Mouse (Mus musculus) embryonic facial prominence, embryonic 15.5 days (tissue): Measurements from ENCODE around the gene Serpina12. TPM values are rescaled to one million over a fixed set of nuclear protein-coding genes. Genes with fewer than 3 reads are reported as not detected.

ENCODE experiments used
- ATAC-seq: fragments of 200-750 bp; cut with Nextera tagmentation; 2 replicates; pipeline ENCODE4 v1.8.0; 2017; ENCODE audit warnings: low read depth, moderate TSS enrichment; ENCODE audit not compliant: insufficient number of reproducible peaks, low FRiP score, low TSS enrichment
- H3K27ac ChIP-seq: fragments of 300-500 bp; sonication (generic); replicated peaks from 2 replicates; pipeline ENCODE4 v1.5.1; 2015; ENCODE audit warnings: mild to moderate bottlenecking, inconsistent platforms
- H3K27me3 ChIP-seq: fragments of 300-500 bp; sonication (generic); 2 replicates; pipeline ENCODE4 v1.6.1; 2015; ENCODE audit warnings: inconsistent platforms
- H3K36me3 ChIP-seq: fragments of 300-500 bp; sonication (generic); 2 replicates; pipeline ENCODE4 v1.6.1; 2015; ENCODE audit warnings: mild to moderate bottlenecking, inconsistent platforms
- H3K4me1 ChIP-seq: fragments of 300-500 bp; sonication (generic); 2 replicates; pipeline ENCODE4 v1.6.1; 2015; ENCODE audit warnings: inconsistent platforms
- H3K4me2 ChIP-seq: fragments of 300-500 bp; sonication (generic); replicated peaks from 2 replicates; pipeline ENCODE4 v1.6.1; 2015; ENCODE audit warnings: mild to moderate bottlenecking, inconsistent platforms
- H3K4me3 ChIP-seq: fragments of 300-500 bp; sonication (generic); replicated peaks from 2 replicates; pipeline ENCODE4 v1.5.1; 2015; ENCODE audit warnings: mild to moderate bottlenecking, inconsistent platforms
- H3K9ac ChIP-seq: fragments of 300-500 bp; sonication (generic); 2 replicates; pipeline ENCODE4 v1.6.1; 2015; ENCODE audit warnings: inconsistent platforms
- H3K9me3 ChIP-seq: fragments of 300-500 bp; sonication (generic); replicated peaks from 2 replicates; pipeline ENCODE4 v1.6.1; 2016; ENCODE audit warnings: inconsistent platforms
- WGBS: fragments of 180-500 bp; shearing (Covaris S2); methylation state at CpG from one replicate; pipeline ENCODE4 v1.1.7; 2015; 5-methylcytosine and 5-hydroxymethylcytosine counted together
- polyA plus RNA-seq: library from polyadenylated mRNA; unstranded; fragments of >200 nt; fragmentation: Nextera tagmentation; extraction: Ambion mirVana; gene quantifications from 2 replicates; pipeline ENCODE4 v1.2.1, GENCODE M21; 2015

Serpina12 gene
- polyA plus RNA-seq, 1 experiment from 2014 or later: 0.16 TPM

DNA sequence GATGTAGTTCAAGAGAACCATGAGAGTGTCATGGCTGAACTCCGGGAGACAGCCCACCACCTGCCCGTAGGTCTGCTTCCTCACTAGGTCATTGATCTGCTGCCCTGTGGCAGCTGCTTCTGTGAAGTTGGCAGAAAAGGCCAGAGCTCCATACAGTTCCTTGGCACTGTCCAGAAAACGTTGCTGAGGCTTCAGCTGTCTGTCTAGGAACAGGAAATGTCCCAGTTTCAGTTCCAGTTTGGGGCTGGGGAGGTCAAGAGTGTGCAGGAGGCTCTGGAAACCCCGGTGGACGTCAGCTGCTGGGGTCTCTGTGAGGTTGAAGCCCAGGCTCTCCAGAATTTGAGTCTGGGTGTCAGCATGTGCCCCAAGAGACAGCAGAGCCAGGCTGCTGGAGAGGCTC lies 58.4 kb downstream of the Serpina12 start:
- H3K36me3 ChIP-seq: no peaks in the 10 kb centered on the region
- WGBS: 69% methylated on average over 5 of the region's 5 CpGs
- no peaks in the 10 kb centered on the region for H3K4me1 ChIP-seq
- no peaks in the 10 kb centered on the region for H3K9me3 ChIP-seq
- H3K4me2 ChIP-seq: no peak overlapping the region
- H3K9ac ChIP-seq: no peak overlapping the region
- no peak overlapping the region for H3K27ac ChIP-seq
- H3K27me3 ChIP-seq: no peaks in the 10 kb centered on the region
- no peak overlapping the region for H3K4me3 ChIP-seq
- no peak for ATAC-seq

DNA sequence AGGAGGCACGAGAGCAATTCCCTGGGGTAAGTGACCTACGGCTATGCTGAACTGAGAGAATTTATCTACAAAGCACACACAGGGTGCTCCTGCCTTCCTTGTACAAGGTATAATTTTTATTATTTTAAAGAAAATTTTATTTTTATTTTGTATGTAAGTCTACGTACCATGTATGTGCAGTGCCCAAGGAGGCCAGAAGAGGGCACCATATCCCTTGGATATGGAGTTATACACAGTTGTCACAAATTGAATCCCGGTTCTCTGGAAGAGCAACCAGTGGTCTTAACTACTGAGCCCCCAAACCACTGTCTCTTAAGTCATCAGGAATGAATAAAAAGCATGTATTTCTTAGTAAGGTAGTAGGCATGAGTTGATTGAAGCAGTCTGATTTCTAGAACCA lies 59.3 kb downstream of the Serpina12 start:
- Histone ChIP-seq H3K36me3 (no peaks in the 10 kb centered on the region), H3K4me1 (no peaks in the 10 kb centered on the region), H3K27me3 (no peaks in the 10 kb centered on the region), H3K4me3 (no peak overlapping the region), H3K4me2 (no peak overlapping the region), H3K27ac (no peak overlapping the region), H3K9ac (no peak overlapping the region), H3K9me3 (no peaks in the 10 kb centered on the region)
- WGBS: 70% methylated on average over 4 of the region's 4 CpGs
- ATAC-seq: no peak

DNA sequence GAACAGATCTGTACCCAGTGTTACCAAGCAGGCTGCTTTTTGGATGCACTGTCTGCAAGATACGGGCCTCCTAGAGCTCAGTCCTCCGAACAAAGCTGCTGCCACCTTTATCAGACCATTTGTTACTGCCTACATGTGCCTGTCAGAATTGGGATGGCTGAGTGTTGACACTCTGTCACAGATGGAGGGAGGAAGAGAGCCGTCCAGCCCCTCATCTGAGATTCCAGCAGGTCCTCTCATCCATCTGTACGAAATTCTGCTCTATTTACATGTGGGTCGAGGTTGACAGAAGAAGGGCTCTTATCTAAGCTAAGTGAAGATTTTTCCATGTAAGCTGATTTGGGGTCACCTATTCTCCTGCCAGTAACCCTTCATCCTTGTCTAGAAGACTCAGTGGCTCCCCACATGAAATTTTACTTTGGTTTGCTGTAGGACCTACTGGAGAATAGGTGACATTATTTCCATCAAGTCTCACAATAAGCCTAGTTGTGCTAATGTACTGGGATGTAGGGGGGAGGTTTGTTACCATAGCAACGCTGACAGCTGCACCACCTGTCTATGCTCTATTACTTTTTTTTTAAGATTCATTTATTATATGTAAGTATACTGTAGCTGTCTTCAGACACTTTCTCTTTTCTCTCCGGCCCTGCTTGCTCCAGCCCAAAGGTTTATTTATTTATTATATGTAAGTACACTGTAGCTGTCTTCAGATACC lies 62.4 kb downstream of the Serpina12 start:
- WGBS: 77% methylated on average over 7 of the region's 7 CpGs
- no peak overlapping the region for H3K9ac ChIP-seq
- H3K4me2 ChIP-seq: no peak overlapping the region
- no peak overlapping the region for H3K4me3 ChIP-seq
- H3K27ac ChIP-seq: no peak overlapping the region
- no peaks in the 10 kb centered on the region for H3K36me3 ChIP-seq
- H3K27me3 ChIP-seq: no peaks in the 10 kb centered on the region
- no peaks in the 10 kb centered on the region for H3K9me3 ChIP-seq
- ATAC-seq: no peak
- no peaks in the 10 kb centered on the region for H3K4me1 ChIP-seq

Other genes with a start within 250 kb of the Serpina12 start
- 0.19 TPM in 1 of 2 replicates, not detected in the other for gene Serpina1b, start 214.1 kb downstream of the Serpina12 start, polyA plus RNA-seq
- gene Serpina1a, start 180.9 kb downstream of the Serpina12 start, polyA plus RNA-seq: 0.14 TPM in 1 of 2 replicates, not detected in the other
- gene Serpina1c, start 139.6 kb downstream of the Serpina12 start, polyA plus RNA-seq: not detected in 2 replicates
- gene Serpina1e, start 85.5 kb downstream of the Serpina12 start, polyA plus RNA-seq: 0.19 TPM in 1 of 2 replicates, not detected in the other
- gene Serpina11, start 54.5 kb downstream of the Serpina12 start, polyA plus RNA-seq: not detected in 2 replicates
- 2.1 and 3.8 TPM in 2 replicates for gene Serpina9, start 30.7 kb downstream of the Serpina12 start, polyA plus RNA-seq
- not detected in 2 replicates for gene Serpina5, start 56.7 kb upstream of the Serpina12 start, polyA plus RNA-seq
- not detected in 2 replicates for gene Serpina3a, start 68.3 kb upstream of the Serpina12 start, polyA plus RNA-seq
- not detected in 2 replicates for gene Serpina3b, start 83.6 kb upstream of the Serpina12 start, polyA plus RNA-seq
- gene Serpina3c, start 109.4 kb upstream of the Serpina12 start, polyA plus RNA-seq: 0.12 TPM in 1 of 2 replicates, not detected in the other
- not detected in 2 replicates for gene Serpina3f, start 170.1 kb upstream of the Serpina12 start, polyA plus RNA-seq
- gene Serpina3g, start 191.8 kb upstream of the Serpina12 start, polyA plus RNA-seq: 0.63 and 0.83 TPM in 2 replicates
- gene Serpina3i, start 218.7 kb upstream of the Serpina12 start, polyA plus RNA-seq: 1.1 and 1.3 TPM in 2 replicates